Mouse (Mus musculus) brain, embryonic 14.5 days (tissue): ENCODE results near the gene Flad1.

Experiments
- CTCF ChIP-seq: fragments of 200-500 bp; IDR thresholded peaks from 2 replicates; pipeline ENCODE4 v1.5.1; 2012; ENCODE audit warnings: inconsistent platforms, mild to moderate bottlenecking, moderate library complexity, borderline replicate concordance; ENCODE audit not compliant: insufficient read depth, insufficient read length; ENCODE audit errors: extremely low read depth
- POLR2A ChIP-seq: fragments of 200-500 bp; IDR thresholded peaks from 2 replicates; pipeline ENCODE4 v1.6.1; 2012; ENCODE audit warnings: mild to moderate bottlenecking, inconsistent platforms, borderline replicate concordance; ENCODE audit not compliant: poor library complexity, insufficient read depth, insufficient read length, severe bottlenecking; ENCODE audit errors: extremely low read depth

DNA sequence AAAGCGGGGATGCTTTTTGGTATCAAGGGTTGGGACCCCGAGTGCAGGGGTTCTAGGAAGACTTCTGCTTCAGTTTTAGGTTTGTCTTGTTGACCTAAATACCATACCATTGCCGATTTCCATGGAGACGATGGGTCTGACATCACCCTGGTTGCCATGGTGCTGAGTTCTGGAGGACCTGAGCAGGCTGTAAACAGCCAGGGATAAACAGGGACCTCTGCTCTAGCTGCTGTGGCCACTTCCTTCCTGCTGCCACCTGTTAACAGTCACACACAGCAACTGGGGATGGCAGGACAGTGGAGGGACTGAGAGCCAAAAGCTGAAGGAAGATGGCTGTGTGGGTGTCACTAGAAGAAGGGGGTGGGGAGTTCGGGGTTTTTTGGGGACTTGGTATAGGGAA, 25.6 kb upstream of the Flad1 start:
- no peak for TF ChIP-seq POLR2A
- TF ChIP-seq CTCF = no peak
